Mouse (Mus musculus) heart, embryonic 12.5 days (tissue): ENCODE data around the gene Gm42715. TPM values are rescaled to one million over a fixed set of nuclear protein-coding genes. Genes with fewer than 3 reads are reported as not detected.

Experiments
- microRNA-seq: library from miRNA; unstranded; fragments of <30 nt; microRNA quantifications from one replicate; pipeline ENCODE4, GENCODE M21; 2017
- polyA plus RNA-seq: library from polyadenylated mRNA; unstranded; fragments of >200 nt; fragmentation: Nextera tagmentation; extraction: Ambion mirVana; gene quantifications from 2 replicates; pipeline ENCODE4 v1.2.1, GENCODE M21; 2016

The Gm42715 gene
- polyA plus RNA-seq, 1 experiment from 2014 or later, result 8.5 TPM

Small RNA genes lying within 50 kb of the gene (microRNA-seq; reads per million reads assigned to microRNA genes)
- gene Gm47278 (not detected), gene Mir7060 (0.94 reads per million)

Other genes with a start within 250 kb of the Gm42715 start
- 86.4 and 87.2 TPM in 2 replicates for gene Sephs2, start 245.5 kb upstream of the Gm42715 start, polyA plus RNA-seq
- gene Itgal, start 223.3 kb upstream of the Gm42715 start, polyA plus RNA-seq, result 1.0 and 1.1 TPM in 2 replicates
- 19.1 and 19.8 TPM in 2 replicates for gene Zfp768, start 174.0 kb upstream of the Gm42715 start, polyA plus RNA-seq
- 4.6 and 5.1 TPM in 2 replicates for gene Zfp747, start 143.5 kb upstream of the Gm42715 start, polyA plus RNA-seq
- 3.4 and 3.9 TPM in 2 replicates for gene 9130019O22Rik, start 132.4 kb upstream of the Gm42715 start, polyA plus RNA-seq
- gene E430018J23Rik, start 126.0 kb upstream of the Gm42715 start, polyA plus RNA-seq, result 4.5 and 5.1 TPM in 2 replicates
- 4.6 and 5.3 TPM in 2 replicates for gene Zfp764, start 112.8 kb upstream of the Gm42715 start, polyA plus RNA-seq
- gene Zfp688, start 97.5 kb upstream of the Gm42715 start, polyA plus RNA-seq, result 15.4 and 16.7 TPM in 2 replicates
- 5.4 and 6.0 TPM in 2 replicates for gene Zfp689, start 70.4 kb upstream of the Gm42715 start, polyA plus RNA-seq
- 33.8 and 35.2 TPM in 2 replicates for gene Prr14, start 60.0 kb upstream of the Gm42715 start, polyA plus RNA-seq
- gene Fbrs, start 40.4 kb upstream of the Gm42715 start, polyA plus RNA-seq, result 8.4 and 9.9 TPM in 2 replicates
- gene Srcap, start 7.6 kb upstream of the Gm42715 start, polyA plus RNA-seq, result 51.8 and 54.3 TPM in 2 replicates
- 1.4 and 3.1 TPM in 2 replicates for gene Tmem265, start 41.8 kb downstream of the Gm42715 start, polyA plus RNA-seq
- gene Phkg2, start 53.8 kb downstream of the Gm42715 start, polyA plus RNA-seq, result 34.1 and 35.9 TPM in 2 replicates
- gene Ccdc189, start 69.0 kb downstream of the Gm42715 start, polyA plus RNA-seq, result 8.7 and 9.8 TPM in 2 replicates
- 38.8 and 40.0 TPM in 2 replicates for gene Rnf40, start 69.2 kb downstream of the Gm42715 start, polyA plus RNA-seq
- 12.7 and 13.7 TPM in 2 replicates for gene Zfp629, start 96.2 kb downstream of the Gm42715 start, polyA plus RNA-seq
- 43.3 and 49.5 TPM in 2 replicates for gene Bcl7c, start 189.3 kb downstream of the Gm42715 start, polyA plus RNA-seq
- gene Ctf1, start 193.2 kb downstream of the Gm42715 start, polyA plus RNA-seq, result 4.3 and 5.1 TPM in 2 replicates
- 0.10 TPM in 1 of 2 replicates, not detected in the other for gene Ctf2, start 212.6 kb downstream of the Gm42715 start, polyA plus RNA-seq
- 3.4 and 3.7 TPM in 2 replicates for gene Fbxl19, start 225.0 kb downstream of the Gm42715 start, polyA plus RNA-seq